Mouse (Mus musculus): ENCODE results near the gene Fam114a2. TPM values are rescaled to one million over a fixed set of nuclear protein-coding genes. Genes with fewer than 3 reads are reported as not detected.

Gene Fam114a2
- polyA plus RNA-seq (2012; rRNA removed; ENCODE audit: low replicate concordance) = 34.9 and 39.0 TPM in 2 replicates

GRCm38 (mm10) chr11:57518091-57518750, at the start of gene Fam114a2, which contains the start of gene Mfap3:
Fam114a2 (minus strand) TSS chr11:57518617.
Mfap3 (plus strand) TSS chr11:57518664.

Other genes starting within 250 kb of the Fam114a2 start
- 15.4 and 20.2 TPM in 2 replicates for gene Mfap3, start within 50 bp of the Fam114a2 start, polyA plus RNA-seq (2012; rRNA removed; ENCODE audit: low replicate concordance)
- 12.8 and 17.1 TPM in 2 replicates for gene Galnt10, start 126.8 kb upstream of the Fam114a2 start, polyA plus RNA-seq (2012; rRNA removed; ENCODE audit: low replicate concordance)